Mouse (Mus musculus): ENCODE results near the gene Olfr1393. TPM values are rescaled to one million over a fixed set of nuclear protein-coding genes. Genes with fewer than 3 reads are reported as not detected.

Olfr1393 gene
- polyA plus RNA-seq, 1 experiment = not detected

DNA sequence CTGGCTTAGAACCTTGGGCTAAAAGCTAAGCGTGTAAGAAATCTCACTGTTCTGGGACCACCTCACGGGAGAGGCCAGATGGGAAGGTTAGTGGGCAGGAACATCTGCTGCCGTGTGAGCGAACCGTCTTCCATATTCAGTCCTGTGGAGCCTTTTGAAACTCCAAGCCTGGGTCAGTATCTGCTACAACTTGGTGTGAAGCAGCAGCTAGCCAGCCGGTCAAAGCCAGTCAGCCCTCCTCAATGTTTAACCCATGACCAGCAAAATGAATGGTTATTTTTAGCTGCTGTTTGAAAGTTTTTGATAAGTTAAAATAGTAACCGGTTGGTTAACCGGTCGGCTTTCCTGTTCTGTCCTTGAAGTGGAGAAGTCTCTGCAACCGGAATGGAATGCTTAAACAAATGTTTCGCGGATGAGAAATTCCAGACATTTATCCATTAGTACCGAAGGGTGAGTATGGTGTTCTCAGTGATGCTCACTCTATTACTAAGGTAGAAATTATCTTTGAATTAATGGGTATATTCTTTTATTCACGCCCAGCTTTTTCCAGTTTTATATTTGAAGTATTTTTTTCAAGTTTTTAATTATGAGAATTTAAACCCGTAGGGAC lies 10.0 kb upstream of the Olfr1393 start:
- Histone ChIP-seq H3K4me2 (ENCODE audit: low read depth) (no peak overlapping the region), H3ac (ENCODE audit: control insufficient read depth, insufficient read length) (no peak overlapping the region), H3K4me3 (no peak overlapping the region), H3K79me2 (ENCODE audit: control insufficient read depth, insufficient read depth) (no peaks in the 10 kb centered on the region), H3K27me3 (ENCODE audit: control insufficient read depth, insufficient read depth, insufficient read length) (no peaks in the 10 kb centered on the region), H3K36me3 (ENCODE audit: control insufficient read depth, insufficient read depth) (no peaks in the 10 kb centered on the region)
- no peak for TF ChIP-seq TCF3 (IDR thresholded peaks at IDR 0.05; ENCODE audit: insufficient read length, low read depth)
- no peak for TF ChIP-seq SRF (IDR thresholded peaks at IDR 0.05; ENCODE audit: control insufficient read depth, insufficient read length, low read depth)
- TF ChIP-seq POLR2AphosphoS2 (IDR thresholded peaks at IDR 0.05; ENCODE audit: insufficient read length, low read depth) = no peak
- TF ChIP-seq MYOD1 (IDR thresholded peaks at IDR 0.05; ENCODE audit: control insufficient read depth in 1 of 3, insufficient read length in 2 of 3, low read depth in 2 of 3) = no peak
- TF ChIP-seq USF1 (IDR thresholded peaks at IDR 0.05; ENCODE audit: low read depth) = no peak
- no peak for TF ChIP-seq POLR2A (IDR thresholded peaks at IDR 0.05; ENCODE audit: insufficient read length, low read depth)
- no peak for TF ChIP-seq TCF12 (IDR thresholded peaks at IDR 0.05; ENCODE audit: insufficient read depth, poor library complexity, severe bottlenecking)
- no peak for TF ChIP-seq REST (IDR thresholded peaks at IDR 0.05; ENCODE audit: insufficient read depth, insufficient read length)
- TF ChIP-seq CEBPB (IDR thresholded peaks at IDR 0.05; ENCODE audit: insufficient read depth, poor library complexity, severe bottlenecking) = no peak
- TF ChIP-seq E2F4 (IDR thresholded peaks at IDR 0.05; ENCODE audit: insufficient read depth) = no peak
- TF ChIP-seq MAX (IDR thresholded peaks at IDR 0.05; ENCODE audit: low read depth) = no peak
- TF ChIP-seq MYOG (IDR thresholded peaks at IDR 0.05; ENCODE audit: control insufficient read depth in 1 of 3, insufficient read depth in 1 of 3, insufficient read length in 2 of 3, low read depth in 2 of 3) = no peak

- TF ChIP-seq SRF (IDR thresholded peaks at IDR 0.05; ENCODE audit: control insufficient read depth, insufficient read length, low read depth) = no peak
- no peak for TF ChIP-seq USF1 (IDR thresholded peaks at IDR 0.05; ENCODE audit: low read depth)
- TF ChIP-seq TCF3 (IDR thresholded peaks at IDR 0.05; ENCODE audit: insufficient read length, low read depth) = no peak
- no peak for TF ChIP-seq POLR2A (IDR thresholded peaks at IDR 0.05; ENCODE audit: insufficient read length, low read depth)
- TF ChIP-seq CEBPB (IDR thresholded peaks at IDR 0.05; ENCODE audit: insufficient read depth, poor library complexity, severe bottlenecking) = no peak
- TF ChIP-seq MYOD1 (IDR thresholded peaks at IDR 0.05; ENCODE audit: control insufficient read depth in 1 of 3, insufficient read length in 2 of 3, low read depth in 2 of 3) = no peak
- no peak for TF ChIP-seq POLR2AphosphoS2 (IDR thresholded peaks at IDR 0.05; ENCODE audit: insufficient read length, low read depth)
- TF ChIP-seq E2F4 (IDR thresholded peaks at IDR 0.05; ENCODE audit: insufficient read depth) = no peak
- no peak for TF ChIP-seq MYOG (IDR thresholded peaks at IDR 0.05; ENCODE audit: control insufficient read depth in 1 of 3, insufficient read depth in 1 of 3, insufficient read length in 2 of 3, low read depth in 2 of 3)
- TF ChIP-seq MAX (IDR thresholded peaks at IDR 0.05; ENCODE audit: low read depth) = no peak
- no peak for TF ChIP-seq TCF12 (IDR thresholded peaks at IDR 0.05; ENCODE audit: insufficient read depth, poor library complexity, severe bottlenecking)
- TF ChIP-seq REST (IDR thresholded peaks at IDR 0.05; ENCODE audit: insufficient read depth, insufficient read length) = no peak
- H3K36me3 ChIP-seq (ENCODE audit: control insufficient read depth, insufficient read depth) = no peaks in the 10 kb centered on the region
- H3ac ChIP-seq (ENCODE audit: control insufficient read depth, insufficient read length) = no peak overlapping the region
- H3K4me2 ChIP-seq (ENCODE audit: low read depth) = no peak overlapping the region
- no peaks in the 10 kb centered on the region for H3K79me2 ChIP-seq (ENCODE audit: control insufficient read depth, insufficient read depth)
- no peak overlapping the region for H3K4me3 ChIP-seq
- no peaks in the 10 kb centered on the region for H3K27me3 ChIP-seq (ENCODE audit: control insufficient read depth, insufficient read depth, insufficient read length)
Measured at GRCm38 (mm10) chr11:49269761-49270160, 8.3 kb upstream of the Olfr1393 start.

GRCm38 (mm10) chr11:49270368-49270767 lies 7.7 kb upstream of the Olfr1393 start:
- Histone ChIP-seq H3ac (ENCODE audit: control insufficient read depth, insufficient read length) (no peak overlapping the region), H3K79me2 (ENCODE audit: control insufficient read depth, insufficient read depth) (no peaks in the 10 kb centered on the region), H3K36me3 (ENCODE audit: control insufficient read depth, insufficient read depth) (no peaks in the 10 kb centered on the region), H3K27me3 (ENCODE audit: control insufficient read depth, insufficient read depth, insufficient read length) (no peaks in the 10 kb centered on the region), H3K4me3 (no peak overlapping the region), H3K4me2 (ENCODE audit: low read depth) (no peak overlapping the region)
- TF ChIP-seq REST (IDR thresholded peaks at IDR 0.05; ENCODE audit: insufficient read depth, insufficient read length) (no peak), TCF3 (IDR thresholded peaks at IDR 0.05; ENCODE audit: insufficient read length, low read depth) (no peak), POLR2A (IDR thresholded peaks at IDR 0.05; ENCODE audit: insufficient read length, low read depth) (no peak), CEBPB (IDR thresholded peaks at IDR 0.05; ENCODE audit: insufficient read depth, poor library complexity, severe bottlenecking) (no peak), SRF (IDR thresholded peaks at IDR 0.05; ENCODE audit: control insufficient read depth, insufficient read length, low read depth) (no peak), TCF12 (IDR thresholded peaks at IDR 0.05; ENCODE audit: insufficient read depth, poor library complexity, severe bottlenecking) (no peak), MYOG (IDR thresholded peaks at IDR 0.05; ENCODE audit: control insufficient read depth in 1 of 3, insufficient read depth in 1 of 3, insufficient read length in 2 of 3, low read depth in 2 of 3) (no peak), POLR2AphosphoS2 (IDR thresholded peaks at IDR 0.05; ENCODE audit: insufficient read length, low read depth) (no peak), MYOD1 (IDR thresholded peaks at IDR 0.05; ENCODE audit: control insufficient read depth in 1 of 3, insufficient read length in 2 of 3, low read depth in 2 of 3) (no peak), USF1 (IDR thresholded peaks at IDR 0.05; ENCODE audit: low read depth) (no peak), MAX (IDR thresholded peaks at IDR 0.05; ENCODE audit: low read depth) (no peak), E2F4 (IDR thresholded peaks at IDR 0.05; ENCODE audit: insufficient read depth) (no peak)

DNA sequence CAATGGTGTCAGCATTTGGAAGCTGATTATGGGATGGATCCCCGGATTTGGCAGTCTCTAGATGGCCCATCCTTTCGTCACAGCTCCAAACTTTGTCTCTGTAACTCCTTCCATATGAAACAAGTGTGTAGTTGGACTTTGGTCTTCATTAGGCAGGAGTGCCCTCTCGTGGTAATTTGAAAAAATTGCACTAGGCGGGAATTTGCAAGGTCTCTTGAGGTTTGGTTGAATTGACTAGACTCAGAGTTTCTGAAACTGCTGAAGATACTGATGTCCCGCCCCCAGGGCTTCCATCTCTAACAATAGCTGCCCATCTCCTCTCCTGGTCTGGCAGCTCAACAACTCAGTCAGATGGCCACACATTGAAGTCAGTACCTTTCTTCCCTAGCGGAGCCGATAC lies 6.8 kb upstream of the Olfr1393 start:
- H3K4me2 ChIP-seq (ENCODE audit: low read depth) = no peak overlapping the region
- no peak overlapping the region for H3ac ChIP-seq (ENCODE audit: control insufficient read depth, insufficient read length)
- H3K36me3 ChIP-seq (ENCODE audit: control insufficient read depth, insufficient read depth) = no peaks in the 10 kb centered on the region
- no peaks in the 10 kb centered on the region for H3K27me3 ChIP-seq (ENCODE audit: control insufficient read depth, insufficient read depth, insufficient read length)
- no peaks in the 10 kb centered on the region for H3K79me2 ChIP-seq (ENCODE audit: control insufficient read depth, insufficient read depth)
- no peak for TF ChIP-seq E2F4 (IDR thresholded peaks at IDR 0.05; ENCODE audit: insufficient read depth)
- no peak for TF ChIP-seq SRF (IDR thresholded peaks at IDR 0.05; ENCODE audit: control insufficient read depth, insufficient read length, low read depth)
- no peak for TF ChIP-seq TCF3 (IDR thresholded peaks at IDR 0.05; ENCODE audit: insufficient read length, low read depth)
- TF ChIP-seq MYOG (IDR thresholded peaks at IDR 0.05; ENCODE audit: control insufficient read depth in 1 of 3, insufficient read depth in 1 of 3, insufficient read length in 2 of 3, low read depth in 2 of 3) = no peak
- TF ChIP-seq TCF12 (IDR thresholded peaks at IDR 0.05; ENCODE audit: insufficient read depth, poor library complexity, severe bottlenecking) = no peak
- no peak for TF ChIP-seq REST (IDR thresholded peaks at IDR 0.05; ENCODE audit: insufficient read depth, insufficient read length)
- TF ChIP-seq USF1 (IDR thresholded peaks at IDR 0.05; ENCODE audit: low read depth) = no peak
- TF ChIP-seq POLR2AphosphoS2 (IDR thresholded peaks at IDR 0.05; ENCODE audit: insufficient read length, low read depth) = no peak
- no peak for TF ChIP-seq MYOD1 (IDR thresholded peaks at IDR 0.05; ENCODE audit: control insufficient read depth in 1 of 3, insufficient read length in 2 of 3, low read depth in 2 of 3)
- no peak for TF ChIP-seq CEBPB (IDR thresholded peaks at IDR 0.05; ENCODE audit: insufficient read depth, poor library complexity, severe bottlenecking)
- no peak for TF ChIP-seq MAX (IDR thresholded peaks at IDR 0.05; ENCODE audit: low read depth)
- no peak for TF ChIP-seq POLR2A (IDR thresholded peaks at IDR 0.05; ENCODE audit: insufficient read length, low read depth)
- no peak overlapping the region for H3K4me3 ChIP-seq

All from myocyte (in vitro differentiated cells).